Mouse (Mus musculus): ENCODE measurements around the gene Stk32c.

- TF ChIP-seq TAL1 (IDR thresholded peaks at IDR 0.05; ENCODE audit: low read length), result no peak
- no peak for TF ChIP-seq GATA1 (IDR thresholded peaks at IDR 0.05; ENCODE audit: low read length)
Measured at GRCm38 (mm10) chr7:139246931-139247880, 34.1 kb upstream of the Stk32c start.
